Mouse (Mus musculus) forebrain, embryonic 15.5 days (tissue): ENCODE results near the gene Aar2. TPM values are rescaled to one million over a fixed set of nuclear protein-coding genes. Genes with fewer than 3 reads are reported as not detected.
"Not testable (repeated sequence)": the region's sequence is repeated elsewhere in the genome, so short reads cannot be mapped to it uniquely, and the experiment has no call there.

Source experiments
- ATAC-seq: fragments of 200-750 bp; cut with Nextera tagmentation; replicated peaks from 2 replicates; pipeline ENCODE4 v1.8.0; 2017; ENCODE audit warnings: mild to moderate bottlenecking, moderate TSS enrichment, moderate library complexity
- H3K27ac ChIP-seq: fragments of 300-500 bp; sonication (generic); replicated peaks from 2 replicates; pipeline ENCODE4 v1.5.1; 2015; ENCODE audit warnings: mild to moderate bottlenecking, inconsistent platforms
- H3K27me3 ChIP-seq: fragments of 300-500 bp; sonication (generic); 2 replicates; pipeline ENCODE4 v1.6.1; 2015; ENCODE audit warnings: inconsistent platforms
- H3K36me3 ChIP-seq: fragments of 300-500 bp; sonication (generic); 2 replicates; pipeline ENCODE4 v1.6.1; 2015; ENCODE audit warnings: mild to moderate bottlenecking, inconsistent platforms
- H3K4me1 ChIP-seq: fragments of 300-500 bp; sonication (generic); 2 replicates; pipeline ENCODE4 v1.6.1; 2015; ENCODE audit warnings: inconsistent platforms
- H3K4me2 ChIP-seq: fragments of 300-500 bp; sonication (generic); replicated peaks from 2 replicates; pipeline ENCODE4 v1.6.1; 2015; ENCODE audit warnings: mild to moderate bottlenecking, inconsistent platforms
- H3K4me3 ChIP-seq: fragments of 300-500 bp; sonication (generic); 2 replicates; pipeline ENCODE4 v1.5.1; 2015; ENCODE audit warnings: mild to moderate bottlenecking, inconsistent platforms
- H3K9ac ChIP-seq: fragments of 300-500 bp; sonication (generic); replicated peaks from 2 replicates; pipeline ENCODE4 v1.6.1; 2015; ENCODE audit warnings: mild to moderate bottlenecking, inconsistent platforms
- H3K9me3 ChIP-seq: fragments of 300-500 bp; sonication (generic); 2 replicates; pipeline ENCODE4 v1.6.1; 2016; ENCODE audit warnings: inconsistent platforms
- WGBS: fragments of 180-500 bp; shearing (Covaris S2); methylation state at CpG from one replicate; pipeline ENCODE4 v1.1.7; 2015; ENCODE audit warnings: mixed read lengths; 5-methylcytosine and 5-hydroxymethylcytosine counted together
- polyA plus RNA-seq: library from polyadenylated mRNA; unstranded; fragments of >200 nt; fragmentation: Nextera tagmentation; extraction: Ambion mirVana; gene quantifications from 2 replicates; pipeline ENCODE4 v1.2.1, GENCODE M21; 2015

Aar2 gene
- polyA plus RNA-seq = 44.5 and 44.6 TPM in 2 replicates

DNA sequence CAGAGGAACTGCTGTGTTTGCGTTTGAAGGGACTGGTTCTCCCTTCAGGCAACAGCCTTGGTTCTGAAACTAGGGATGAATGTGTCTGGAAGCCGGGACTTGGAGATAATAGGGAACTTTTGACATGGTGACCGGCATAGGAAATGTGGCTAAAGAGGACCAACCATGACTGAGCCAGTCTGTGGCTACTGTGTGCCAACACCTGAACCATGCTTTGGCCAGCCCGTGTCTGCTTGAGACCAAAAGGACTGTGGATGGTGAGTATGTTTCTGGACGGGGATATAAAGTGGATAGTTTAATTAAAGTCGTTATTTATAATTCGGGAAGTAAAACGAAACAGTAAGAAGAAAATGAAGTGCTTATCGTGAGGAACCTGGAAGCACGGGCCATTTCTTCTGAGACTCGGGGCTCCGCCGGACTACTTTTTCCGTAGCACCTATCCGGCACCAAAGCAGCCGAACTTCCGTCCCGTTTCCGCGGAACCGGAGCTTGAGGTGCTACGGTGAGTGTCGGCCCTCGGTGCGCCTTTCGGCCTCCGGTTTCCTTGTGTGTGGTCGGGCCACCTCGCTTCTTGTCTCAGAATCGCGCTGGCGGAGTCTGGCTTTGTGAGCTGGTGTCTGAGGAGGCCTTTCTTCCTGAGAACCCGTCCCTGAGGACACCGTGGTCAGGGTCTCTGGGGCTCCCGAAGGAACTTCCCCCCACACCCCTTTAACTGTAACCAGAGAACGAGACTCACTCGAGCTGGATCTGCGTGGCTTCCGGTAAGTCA, at the start of gene Aar2:
Aar2 (plus strand) TSS at position 462 of the 769 bp plus-strand sequence.
- peak within 1 kb of the TSS; percentile 67 for H3K4me2 ChIP-seq
- 0 out of 2 replicates have a peak, but pooled peaks have one; percentile 29 for ATAC-seq
- peak within 1 kb of the TSS; percentile 55 for H3K4me3 ChIP-seq
- 5% methylated on average over 39 of the region's 39 CpGs for WGBS
- H3K27ac ChIP-seq = peak within 1 kb of the TSS; percentile 44
- H3K9ac ChIP-seq = peak within 1 kb of the TSS; percentile 65
- peaks cover 16% of the 10 kb centered on the region for H3K36me3 ChIP-seq
- no peaks in the 10 kb centered on the region for H3K9me3 ChIP-seq
- no peaks in the 10 kb centered on the region for H3K27me3 ChIP-seq
- H3K4me1 ChIP-seq = peaks cover 24% of the 10 kb centered on the region

- Histone ChIP-seq H3K4me2 (no peak overlapping the region), H3K9ac (no peak overlapping the region), H3K27ac (no peak overlapping the region), H3K4me1 (peaks cover 9% of the 10 kb centered on the region), H3K27me3 (no peaks in the 10 kb centered on the region), H3K4me3 (no peak overlapping the region), H3K36me3 (peaks cover 26% of the 10 kb centered on the region; the same call in 1 of the 2 replicates), H3K9me3 (no peaks in the 10 kb centered on the region)
- 44% methylated on average over 5 of the region's 5 CpGs for WGBS
- ATAC-seq = no peak
Measured at GRCm38 (mm10) chr2:156497915-156498314, 49.5 kb upstream of the Aar2 start.

DNA sequence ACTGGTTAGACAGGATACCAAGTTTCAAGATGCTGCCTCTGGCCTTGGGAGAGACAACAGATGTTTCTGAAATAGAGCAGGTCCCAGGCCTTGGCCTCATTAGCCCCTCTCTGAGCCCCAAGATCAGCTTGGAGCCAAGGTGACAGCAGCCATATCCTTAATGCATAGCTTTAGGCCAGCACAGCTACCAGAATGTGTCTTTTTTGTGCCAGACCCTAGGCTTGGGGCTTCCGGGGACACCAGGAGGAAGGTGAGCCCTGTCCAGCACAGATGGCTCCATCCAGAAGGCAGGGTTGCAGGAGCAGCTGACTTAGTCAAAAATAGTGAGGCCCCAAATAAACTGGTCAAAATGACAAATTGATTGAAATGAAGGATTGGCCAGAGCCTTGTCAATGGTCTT, 46.4 kb upstream of the Aar2 start:
- Histone ChIP-seq H3K9ac (no peak overlapping the region), H3K27ac (no peak overlapping the region), H3K36me3 (peaks cover 16% of the 10 kb centered on the region; the same call in 1 of the 2 replicates), H3K9me3 (no peaks in the 10 kb centered on the region), H3K4me3 (no peak overlapping the region), H3K27me3 (no peaks in the 10 kb centered on the region), H3K4me2 (no peak overlapping the region), H3K4me1 (no peaks in the 10 kb centered on the region)
- WGBS = 85% methylated on average over 1 of the region's 1 CpGs
- ATAC-seq = no peak

DNA sequence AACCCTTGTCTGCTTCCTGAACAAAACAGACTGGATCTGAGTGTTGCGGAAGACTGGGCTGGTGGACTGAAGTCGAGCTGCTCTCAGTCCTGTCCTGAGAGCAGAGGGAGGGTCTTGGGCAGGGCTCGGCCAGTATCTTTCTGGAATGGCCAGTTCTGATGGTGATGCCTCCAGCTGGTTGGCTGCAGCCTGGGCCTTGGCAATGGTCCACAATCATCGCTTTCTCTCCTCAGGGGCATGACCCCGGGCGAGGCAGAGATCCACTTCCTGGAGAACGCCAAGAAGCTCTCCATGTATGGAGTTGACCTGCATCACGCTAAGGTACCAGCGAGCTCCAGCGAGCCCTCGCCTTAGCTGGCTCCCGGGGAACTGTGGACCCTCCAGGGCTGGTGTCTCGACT, 41.9 kb upstream of the Aar2 start:
- no peak overlapping the region for H3K4me2 ChIP-seq
- H3K4me3 ChIP-seq = no peak overlapping the region
- H3K36me3 ChIP-seq = peaks cover 32% of the 10 kb centered on the region
- ATAC-seq = no peak
- no peak overlapping the region for H3K27ac ChIP-seq
- no peaks in the 10 kb centered on the region for H3K4me1 ChIP-seq
- no peaks in the 10 kb centered on the region for H3K27me3 ChIP-seq
- 91% methylated on average over 13 of the region's 13 CpGs for WGBS
- no peak overlapping the region for H3K9ac ChIP-seq
- H3K9me3 ChIP-seq = no peaks in the 10 kb centered on the region

DNA sequence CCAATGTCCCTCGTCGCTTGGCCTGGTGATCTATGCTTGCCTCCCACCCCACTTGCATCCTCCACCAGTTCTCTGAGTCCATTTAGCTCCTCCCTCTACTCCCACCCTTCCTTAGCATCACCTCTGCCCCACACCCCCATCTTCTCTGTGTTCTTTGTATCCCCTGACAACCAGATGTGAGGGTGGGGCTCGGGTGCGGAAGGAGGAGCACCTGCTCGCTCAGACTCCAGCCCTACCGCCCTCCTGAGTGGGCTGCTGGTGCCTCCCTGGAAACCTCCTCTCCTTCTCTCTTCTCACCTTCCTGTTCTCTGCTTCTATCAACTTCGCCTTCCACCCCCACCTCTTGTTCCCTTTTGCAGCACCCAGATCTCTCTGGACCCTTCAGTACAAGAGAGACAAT, 35.4 kb upstream of the Aar2 start:
- Histone ChIP-seq H3K27ac (no peak overlapping the region), H3K4me1 (no peaks in the 10 kb centered on the region), H3K9ac (no peak overlapping the region), H3K4me2 (no peak overlapping the region), H3K36me3 (peaks cover 30% of the 10 kb centered on the region), H3K4me3 (no peak overlapping the region), H3K27me3 (no peaks in the 10 kb centered on the region), H3K9me3 (no peaks in the 10 kb centered on the region)
- no peak for ATAC-seq
- 83% methylated on average over 7 of the region's 7 CpGs for WGBS

- Histone ChIP-seq H3K36me3 (peaks cover 28% of the 10 kb centered on the region), H3K4me2 (no peak overlapping the region), H3K4me1 (no peaks in the 10 kb centered on the region), H3K9me3 (no peaks in the 10 kb centered on the region), H3K9ac (no peak overlapping the region), H3K27me3 (no peaks in the 10 kb centered on the region), H3K4me3 (no peak overlapping the region), H3K27ac (no peak overlapping the region)
- 68% methylated on average over 5 of the region's 6 CpGs for WGBS
- ATAC-seq = no peak
Measured at GRCm38 (mm10) chr2:156512561-156512960, 34.8 kb upstream of the Aar2 start.

DNA sequence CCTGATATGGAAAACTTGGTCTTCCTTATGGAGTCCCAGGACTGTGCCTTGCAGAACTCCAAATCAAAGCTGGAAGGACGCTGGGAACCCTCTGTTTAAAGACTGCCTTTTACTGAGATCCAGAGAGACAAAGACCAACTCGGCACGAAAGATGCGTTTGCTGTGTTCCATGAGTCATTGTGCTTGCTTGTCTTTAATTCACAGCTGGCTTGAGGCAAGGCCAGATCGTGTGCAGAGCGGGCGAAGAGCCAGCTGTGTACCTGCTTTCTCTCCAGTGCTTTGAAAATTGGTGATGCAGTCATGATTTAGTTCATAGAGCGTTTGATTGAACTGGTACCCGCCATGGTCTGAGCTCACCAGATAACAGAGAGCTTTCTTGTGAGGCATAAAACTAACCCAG, 32.3 kb upstream of the Aar2 start:
- ATAC-seq = no peak
- Histone ChIP-seq H3K9me3 (no peaks in the 10 kb centered on the region), H3K4me1 (no peaks in the 10 kb centered on the region), H3K27ac (no peak overlapping the region), H3K36me3 (peaks cover 24% of the 10 kb centered on the region), H3K27me3 (no peaks in the 10 kb centered on the region), H3K4me2 (no peak overlapping the region), H3K4me3 (no peak overlapping the region), H3K9ac (no peak overlapping the region)
- 80% methylated on average over 9 of the region's 9 CpGs for WGBS

- Histone ChIP-seq H3K36me3 (peaks cover 24% of the 10 kb centered on the region), H3K4me3 (no peak overlapping the region), H3K9me3 (no peaks in the 10 kb centered on the region), H3K9ac (no peak overlapping the region), H3K27me3 (no peaks in the 10 kb centered on the region), H3K4me1 (no peaks in the 10 kb centered on the region), H3K27ac (no peak overlapping the region), H3K4me2 (no peak overlapping the region)
- ATAC-seq = peak; percentile 56
- 23% methylated on average over 7 of the region's 7 CpGs for WGBS
Measured at GRCm38 (mm10) chr2:156515565-156516185, 31.7 kb upstream of the Aar2 start.

- H3K4me3 ChIP-seq, H3K27ac ChIP-seq, H3K27me3 ChIP-seq, H3K4me2 ChIP-seq, H3K9me3 ChIP-seq, H3K9ac ChIP-seq, H3K4me1 ChIP-seq: not testable (repeated sequence)
- ATAC-seq = peak; percentile 91
- H3K36me3 ChIP-seq = peaks cover 29% of the 10 kb centered on the region
- WGBS = 86% methylated on average over 2 of the region's 2 CpGs
Measured at GRCm38 (mm10) chr2:156516678-156517077, 30.7 kb upstream of the Aar2 start.

GRCm38 (mm10) chr2:156518306-156518705, 29.1 kb upstream of the Aar2 start:
- Histone ChIP-seq H3K4me1 (no peaks in the 10 kb centered on the region), H3K9ac (no peak overlapping the region), H3K9me3 (no peaks in the 10 kb centered on the region), H3K27me3 (no peaks in the 10 kb centered on the region), H3K4me2 (no peak overlapping the region), H3K4me3 (no peak overlapping the region), H3K27ac (no peak overlapping the region), H3K36me3 (peaks cover 30% of the 10 kb centered on the region)
- 87% methylated on average over 6 of the region's 6 CpGs for WGBS
- ATAC-seq = no peak

DNA sequence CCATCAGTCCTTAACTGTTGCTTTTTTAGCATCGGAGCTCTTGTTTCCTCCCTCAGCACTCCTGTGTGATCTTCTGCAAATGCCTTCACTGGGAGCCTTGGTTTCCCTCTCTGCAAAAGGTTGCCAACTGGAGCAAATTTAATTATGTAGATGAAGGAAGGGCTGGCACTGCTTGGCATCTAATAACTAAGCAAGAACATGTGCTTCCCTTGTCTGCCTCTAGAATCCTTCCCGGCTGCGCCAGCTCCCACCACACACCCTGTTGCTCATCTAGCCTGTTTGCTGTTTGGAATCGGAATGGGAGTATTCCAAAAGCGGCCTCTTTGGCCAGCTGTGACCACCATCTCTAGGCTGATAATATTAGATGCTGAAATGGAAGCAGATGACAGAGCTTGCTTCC, 27.8 kb upstream of the Aar2 start:
- H3K36me3 ChIP-seq = peaks cover 26% of the 10 kb centered on the region
- H3K9ac ChIP-seq = no peak overlapping the region
- ATAC-seq = no peak
- H3K4me3 ChIP-seq = no peak overlapping the region
- no peaks in the 10 kb centered on the region for H3K27me3 ChIP-seq
- no peak overlapping the region for H3K27ac ChIP-seq
- no peaks in the 10 kb centered on the region for H3K9me3 ChIP-seq
- no peaks in the 10 kb centered on the region for H3K4me1 ChIP-seq
- no peak overlapping the region for H3K4me2 ChIP-seq
- 79% methylated on average over 5 of the region's 5 CpGs for WGBS

DNA sequence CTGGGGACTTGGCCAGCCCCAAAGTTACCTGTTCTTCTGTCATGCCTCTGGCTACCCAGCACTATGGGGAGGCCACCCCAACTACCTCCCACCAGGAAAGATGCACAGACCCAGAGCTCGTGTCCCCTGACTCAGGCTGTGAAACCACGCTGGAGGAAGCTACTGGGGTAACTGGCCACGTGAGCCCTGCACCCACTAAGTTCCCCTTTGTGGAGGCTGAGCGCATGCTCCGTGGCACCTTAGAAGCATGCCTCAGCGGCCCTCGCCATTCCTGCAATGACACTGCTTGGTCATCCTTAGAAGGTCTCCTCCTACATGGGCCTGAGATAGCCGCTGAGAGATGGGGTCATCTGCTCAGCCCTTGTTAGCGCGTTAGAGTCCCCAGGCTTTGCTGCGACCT, 24.4 kb upstream of the Aar2 start:
- no peak overlapping the region for H3K9ac ChIP-seq
- peaks cover 30% of the 10 kb centered on the region for H3K36me3 ChIP-seq
- no peak for ATAC-seq
- H3K27ac ChIP-seq = no peak overlapping the region
- no peak overlapping the region for H3K4me2 ChIP-seq
- no peak overlapping the region for H3K4me3 ChIP-seq
- WGBS = 93% methylated on average over 11 of the region's 11 CpGs
- no peaks in the 10 kb centered on the region for H3K9me3 ChIP-seq
- no peaks in the 10 kb centered on the region for H3K4me1 ChIP-seq
- no peaks in the 10 kb centered on the region for H3K27me3 ChIP-seq
